Mouse (Mus musculus) lung, adult 18-20 months (tissue): ENCODE results near the gene Magi1.
"Not testable (repeated sequence)": the region's sequence is repeated elsewhere in the genome, so short reads cannot be mapped to it uniquely, and the experiment has no call there.

Experiments
- DNase-seq, 2 experiments: peaks; one replicate each; pipeline ENCODE4 v3.0.0; 2022; ENCODE audit warnings: mixed read lengths in 2 of 2

Gene Magi1

DNA sequence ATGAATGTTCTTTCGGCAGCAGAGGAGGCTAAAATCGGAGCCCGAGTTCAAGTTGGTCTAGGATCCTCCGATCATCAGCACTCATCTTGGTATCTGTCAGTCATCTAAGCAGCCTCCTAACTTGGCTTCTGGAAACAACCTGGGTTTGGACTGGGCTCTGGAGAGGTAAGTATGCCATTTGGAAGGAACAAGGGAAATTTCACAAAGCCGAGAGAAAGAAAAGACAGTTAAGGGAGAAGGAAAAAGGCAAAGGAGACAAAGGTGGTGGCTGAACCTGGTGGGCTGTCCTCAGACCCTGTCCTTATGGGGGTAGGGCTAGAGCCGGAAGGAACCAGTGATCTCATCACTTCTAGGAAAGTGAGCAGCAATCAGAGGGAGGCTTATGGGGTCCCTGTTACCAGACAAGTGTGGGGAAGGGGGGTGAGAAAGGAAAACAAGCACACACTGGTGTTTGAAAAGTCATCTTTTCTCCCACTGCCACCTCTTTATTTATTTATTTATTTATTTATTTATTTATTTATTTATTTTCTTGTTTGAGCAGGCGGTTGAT is 565.8 kb downstream of the Magi1 start:
- DNase-seq = no peak

GRCm38 (mm10) chr6:93716686-93717625 is 566.8 kb downstream of the Magi1 start:
- no peak for DNase-seq

GRCm38 (mm10) chr6:93715181-93716180 is 568.2 kb downstream of the Magi1 start:
- DNase-seq = no peak

DNA sequence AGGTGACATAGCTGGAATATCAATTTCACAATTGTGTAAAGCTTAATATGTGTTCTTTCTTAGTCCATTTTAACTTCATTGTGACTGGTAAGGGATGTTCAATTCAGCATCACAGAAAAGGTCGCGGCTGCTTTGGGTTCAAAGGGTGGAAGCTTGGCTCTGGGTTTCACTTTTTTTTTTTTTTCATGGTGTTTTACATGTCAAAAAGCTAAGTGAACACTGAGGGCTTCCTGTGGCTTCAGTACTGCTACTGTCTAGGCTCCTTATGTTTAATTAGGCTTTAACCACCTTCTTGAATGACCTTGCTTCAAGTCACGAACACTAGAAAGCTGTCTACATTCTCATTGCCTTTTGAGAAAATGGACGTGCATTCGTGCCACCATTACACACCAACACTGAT is 579.4 kb downstream of the Magi1 start:
- no peak for DNase-seq

DNA sequence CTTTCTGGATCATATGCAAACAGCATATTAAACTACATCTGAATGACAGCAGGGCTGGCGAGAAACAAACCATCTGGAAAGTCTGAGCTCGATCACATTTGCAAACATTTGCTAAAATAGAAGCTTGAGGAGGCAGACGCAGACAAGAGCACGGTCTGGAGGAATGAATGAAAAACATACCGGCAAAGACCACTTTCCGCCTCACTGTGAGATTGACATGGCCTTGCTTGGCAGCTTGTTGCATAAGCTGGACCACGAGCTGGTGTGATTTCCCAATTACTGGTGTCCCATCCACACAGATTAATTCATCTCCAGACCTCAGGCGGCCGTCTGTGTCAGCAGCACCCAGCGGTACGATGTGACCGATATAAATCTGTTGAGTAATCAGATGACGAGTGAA is 584.3 kb downstream of the Magi1 start:
- DNase-seq = no peak

DNA sequence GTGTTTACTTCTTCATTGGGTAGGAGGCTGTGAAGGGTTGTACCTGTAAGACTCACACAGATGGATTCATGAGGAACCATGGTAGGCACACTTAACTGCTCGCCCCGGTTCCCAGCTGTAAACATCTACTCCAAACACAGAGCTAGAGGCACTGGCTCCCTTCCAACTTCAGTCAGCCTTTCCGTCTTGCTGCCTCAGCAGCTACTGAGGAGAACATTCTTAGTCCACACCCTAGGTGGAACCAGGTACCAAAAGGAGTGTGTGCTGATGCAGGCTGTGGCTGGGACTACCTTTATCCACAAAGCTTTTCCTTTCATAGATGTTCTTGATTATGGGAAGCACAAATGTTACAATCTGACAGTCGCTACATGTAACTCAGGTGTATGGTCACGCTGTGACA is 585.8 kb downstream of the Magi1 start:
- peak in 1 of 2 experiments; percentile 9 for DNase-seq

DNA sequence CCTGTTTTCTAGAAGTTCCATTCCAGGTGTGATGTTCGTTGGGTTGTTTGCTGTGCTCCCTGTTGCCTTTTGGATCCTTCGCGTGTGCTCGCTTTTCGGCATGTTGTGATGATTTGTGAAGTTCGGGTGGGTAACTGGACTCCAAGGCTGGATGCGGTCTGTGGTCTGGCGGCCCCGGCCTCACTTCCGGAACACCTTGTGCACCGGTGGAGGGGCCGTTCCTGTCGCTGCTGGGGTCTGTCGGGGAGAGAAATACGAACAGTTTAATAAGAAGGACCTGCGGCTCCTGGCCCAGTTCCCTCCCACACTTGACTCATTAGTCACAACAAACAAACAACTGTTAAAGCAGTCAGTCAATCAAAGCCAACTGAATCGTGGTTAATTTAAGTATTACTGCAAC is 605.0 kb downstream of the Magi1 start:
- DNase-seq = no peak

GRCm38 (mm10) chr6:93666731-93667130 is 617.0 kb downstream of the Magi1 start:
- no peak for DNase-seq

DNA sequence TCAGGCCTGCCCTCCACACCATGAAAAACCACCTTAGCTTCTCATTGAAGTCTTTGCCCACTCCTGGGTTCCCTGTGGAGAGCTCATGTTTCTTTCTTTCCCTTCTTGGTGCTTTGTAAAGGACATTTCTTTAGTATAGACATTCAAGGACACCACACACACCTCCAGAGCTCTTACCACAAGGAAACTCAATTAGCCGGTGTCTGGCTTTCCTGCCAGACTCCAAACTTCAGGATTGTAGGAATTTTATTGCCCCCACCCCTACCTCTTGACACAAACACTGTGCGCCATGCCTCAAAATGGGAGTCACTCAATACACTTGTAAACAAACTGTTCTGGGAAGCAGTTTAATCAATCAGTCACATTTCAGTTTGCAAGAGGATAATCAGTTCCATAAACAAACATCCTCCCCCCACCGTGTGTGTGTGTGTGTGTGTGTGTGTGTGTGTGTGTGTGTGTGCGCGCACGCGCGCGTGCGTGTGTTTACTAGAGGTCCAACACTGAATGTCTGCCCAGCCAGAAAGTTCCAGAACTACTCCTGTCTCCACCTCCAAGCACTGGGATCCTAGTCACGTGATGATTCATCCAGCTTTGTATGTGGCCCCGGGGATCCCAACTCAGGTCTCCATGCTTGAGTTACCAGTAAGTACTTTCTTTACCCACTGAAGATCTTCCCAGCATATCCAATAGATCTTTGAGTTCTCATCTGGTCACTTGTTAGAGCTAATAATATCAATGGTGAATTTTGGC is 618.5 kb downstream of the Magi1 start:
- no peak for DNase-seq

- DNase-seq = no peak
Observed at GRCm38 (mm10) chr6:93661139-93661538, 622.6 kb downstream of the Magi1 start.

DNA sequence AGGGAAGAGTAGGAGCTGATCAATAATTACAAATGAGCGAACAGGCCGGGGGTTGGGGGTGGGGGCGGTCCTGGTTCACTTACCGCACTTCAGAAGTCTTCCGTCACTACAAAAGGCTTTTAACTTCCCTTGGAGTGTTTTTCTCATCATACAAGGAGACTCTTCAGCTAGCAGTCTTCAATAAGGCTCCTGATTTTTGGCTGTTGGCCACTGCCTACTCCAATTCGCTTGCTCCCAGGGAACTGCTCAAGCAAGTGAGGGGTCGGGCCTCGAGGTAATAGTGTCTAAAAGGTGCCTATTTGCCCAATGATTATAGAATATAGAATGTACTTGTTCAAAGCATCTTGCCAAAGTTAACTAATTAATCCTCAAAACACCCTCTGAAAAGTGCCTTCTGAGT is 624.2 kb downstream of the Magi1 start:
- DNase-seq = no peak

DNA sequence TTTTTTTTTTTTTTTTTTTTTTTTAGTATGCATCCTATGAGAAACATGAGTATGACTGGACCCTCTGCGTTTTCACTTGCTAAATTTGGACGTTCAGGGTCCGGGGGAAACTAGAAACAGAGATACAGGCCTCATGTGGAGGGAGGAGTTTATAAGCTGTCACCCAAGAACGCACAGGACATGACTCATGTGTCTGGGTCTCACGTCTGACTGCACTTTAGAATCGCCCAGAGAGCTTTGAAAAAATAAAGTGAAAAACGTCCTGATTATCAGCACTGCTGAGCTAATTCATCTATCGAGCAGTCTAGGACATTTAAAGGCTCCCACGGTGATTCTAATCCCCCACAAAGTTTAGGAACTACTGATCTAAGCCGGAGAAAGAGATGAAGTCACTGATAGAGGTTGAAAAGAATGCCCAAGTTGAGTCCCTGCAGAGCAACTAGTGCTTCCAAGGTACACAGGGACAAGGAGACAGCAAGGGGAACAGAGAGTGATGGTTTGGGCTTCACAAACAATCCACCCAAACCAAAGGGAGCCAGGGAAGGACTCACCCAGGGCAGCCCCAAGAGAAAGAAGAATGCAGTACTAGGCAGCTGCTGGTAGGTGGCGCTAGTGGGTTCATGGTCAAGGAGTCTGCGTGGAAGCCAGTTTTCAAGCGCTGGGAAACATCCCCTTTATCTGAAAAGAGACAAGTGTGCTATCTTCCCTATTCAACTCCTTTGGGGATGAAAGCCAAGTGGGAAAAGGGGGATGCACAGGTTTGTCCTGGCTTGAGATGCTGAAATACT is 626.3 kb downstream of the Magi1 start:
- peak; percentile 46 to 54 for DNase-seq

GRCm38 (mm10) chr6:93648581-93649230 is 635.0 kb downstream of the Magi1 start:
- peak; percentile 27 to 42 for DNase-seq

DNA sequence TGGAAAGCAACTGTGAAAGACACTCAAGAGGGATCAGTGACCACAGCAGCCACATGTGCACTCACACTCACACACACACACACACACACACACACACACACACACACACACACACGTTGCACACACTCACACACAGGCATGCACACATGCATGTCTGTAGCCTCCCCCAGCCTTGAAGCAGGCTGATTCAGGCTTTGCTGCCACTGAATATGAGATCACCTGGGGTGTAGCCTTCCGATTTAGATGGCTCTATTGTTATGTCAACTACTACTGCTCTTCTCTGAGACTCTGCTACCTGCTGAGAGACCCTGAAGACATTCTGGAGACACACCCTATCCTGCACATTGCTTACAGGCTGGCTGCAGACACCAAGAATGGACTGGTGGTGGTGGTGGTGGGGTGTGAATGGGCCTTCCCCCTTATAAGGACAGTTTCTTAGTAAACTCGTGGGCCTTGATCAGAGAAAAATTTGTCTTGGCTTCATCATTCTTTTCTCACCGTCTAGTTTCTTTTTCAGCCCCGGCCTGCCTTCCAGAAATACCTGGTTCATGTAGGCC is 653.9 kb downstream of the Magi1 start:
- not testable (repeated sequence) for DNase-seq

DNA sequence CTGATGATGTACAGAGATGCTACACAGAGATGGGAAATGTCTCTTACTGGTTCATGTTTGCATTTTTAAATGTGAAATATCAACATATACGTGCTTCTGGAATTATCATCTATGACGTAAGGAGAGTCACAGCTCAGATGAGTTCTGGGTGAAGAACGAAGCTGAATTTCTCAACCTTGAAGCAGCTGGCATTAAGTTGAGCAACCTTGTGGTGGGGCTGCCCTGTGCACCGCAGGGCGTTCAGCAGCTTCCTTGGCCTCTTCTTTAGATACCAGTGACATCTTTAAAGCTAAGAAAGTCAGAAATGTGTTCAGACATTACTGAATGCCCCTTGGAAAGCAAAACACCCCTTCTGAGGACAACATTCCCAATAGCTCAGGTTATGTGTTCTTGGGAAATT is 656.5 kb downstream of the Magi1 start:
- DNase-seq = no peak
